Mouse (Mus musculus): Measurements from ENCODE around the gene Atp8a2. TPM values are rescaled to one million over a fixed set of nuclear protein-coding genes. Genes with fewer than 3 reads are reported as not detected.

Gene Atp8a2
- total and polyA plus RNA-seq, 2 experiments from 2014 or later, result 5.2 to 115 TPM

DNA sequence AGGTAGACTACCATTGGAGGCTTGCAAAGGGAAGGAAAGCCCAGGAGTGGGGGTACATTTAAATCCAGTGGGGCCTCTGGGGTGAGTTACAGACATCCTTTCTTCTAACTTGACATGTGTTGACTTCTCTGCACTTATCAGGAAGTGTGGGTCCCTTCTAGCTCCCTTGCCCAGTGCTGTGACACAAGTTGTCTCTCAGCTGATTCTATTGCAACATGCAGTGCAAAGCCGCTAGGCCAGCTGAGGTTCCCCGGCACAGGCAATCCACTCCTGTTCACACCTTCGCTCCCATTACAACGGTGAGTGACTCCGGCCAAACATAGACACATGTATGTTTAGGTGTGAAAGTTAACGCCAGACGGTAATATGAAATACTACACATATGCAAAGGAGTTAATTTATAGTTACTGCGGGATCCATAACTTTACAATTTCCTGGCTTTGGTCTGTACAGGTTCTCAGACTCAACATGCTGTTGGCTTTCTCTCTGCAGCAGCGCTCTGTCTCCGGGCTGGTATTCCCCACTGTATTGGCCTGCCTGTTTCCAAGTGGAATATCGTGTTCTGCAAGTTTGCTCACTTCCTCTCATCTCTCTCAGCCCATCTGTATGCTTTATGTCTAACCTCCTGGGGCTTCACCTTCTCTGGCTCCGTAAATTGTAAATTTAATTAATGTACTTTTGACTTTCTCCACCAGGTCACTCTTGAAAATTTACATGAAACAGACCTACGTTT is 491.5 kb downstream of the Atp8a2 start:
- H3K4me2 ChIP-seq (ENCODE audit: low read depth, low read length), result no peak overlapping the region
- 80% methylated on average over 13 of the region's 13 CpGs for WGBS
- no peak overlapping the region for H3K27ac ChIP-seq (ENCODE audit: low read depth)
- DNase-seq (ENCODE audit: low spot score) (no peak), ATAC-seq (ENCODE audit: insufficient read depth, low read depth) (no peak)
- H3K9ac ChIP-seq (replicated peaks; ENCODE audit: low read depth, low read length), result no peak overlapping the region
- no peak overlapping the region for H3K4me3 ChIP-seq (ENCODE audit: low read depth, low read length)
- TF ChIP-seq CTCF (IDR thresholded peaks at IDR 0.05; ENCODE audit: low read depth), result no peak
- TF ChIP-seq EP300 (IDR thresholded peaks at IDR 0.05; ENCODE audit: low read depth), result no peak
- H3K27me3 ChIP-seq (ENCODE audit: control insufficient read depth, insufficient read depth, low read length), result no peaks in the 10 kb centered on the region
- H3K9me3 ChIP-seq (replicated peaks; ENCODE audit: control insufficient read depth, low read length), result no peaks in the 10 kb centered on the region
- peaks cover under 1% of the 10 kb centered on the region; the same call in 1 of the 2 replicates for H3K4me1 ChIP-seq (ENCODE audit: control insufficient read depth, insufficient read depth)
- H3K36me3 ChIP-seq (replicated peaks; ENCODE audit: control insufficient read depth, insufficient read depth, low read length), result no peaks in the 10 kb centered on the region

DNA sequence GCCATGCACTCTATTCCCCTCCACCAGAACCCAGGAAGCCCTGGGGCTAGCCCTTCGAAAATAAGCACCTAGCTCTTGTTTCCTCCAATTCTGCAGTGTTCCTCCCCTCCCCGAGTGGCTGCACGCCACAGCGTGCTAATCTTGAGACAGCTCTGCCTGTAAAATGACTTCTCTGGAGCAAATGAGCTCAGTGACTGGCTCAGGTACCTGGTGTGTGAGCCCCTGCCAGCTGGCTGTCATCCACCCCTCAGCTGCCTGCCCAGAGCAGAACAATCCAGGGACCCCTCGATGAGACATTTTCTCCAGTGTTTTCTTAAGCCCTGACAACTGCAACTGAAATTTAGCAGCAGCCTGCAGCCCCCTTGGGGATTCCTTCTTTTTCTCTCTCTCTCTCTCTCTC is 495.5 kb downstream of the Atp8a2 start:
- DNase-seq (ENCODE audit: low spot score) (peak; percentile 17), ATAC-seq (ENCODE audit: insufficient read depth, low read depth) (peak; percentile 28; the same call in 1 of the 2 replicates)
- no peak overlapping the region for H3K27ac ChIP-seq (ENCODE audit: low read depth)
- H3K9me3 ChIP-seq (replicated peaks; ENCODE audit: control insufficient read depth, low read length), result no peaks in the 10 kb centered on the region
- H3K27me3 ChIP-seq (ENCODE audit: control insufficient read depth, insufficient read depth, low read length), result no peaks in the 10 kb centered on the region
- no peak overlapping the region for H3K4me3 ChIP-seq (ENCODE audit: low read depth, low read length)
- 9% methylated on average over 5 of the region's 5 CpGs for WGBS
- no peak overlapping the region for H3K9ac ChIP-seq (replicated peaks; ENCODE audit: low read depth, low read length)
- H3K36me3 ChIP-seq (replicated peaks; ENCODE audit: control insufficient read depth, insufficient read depth, low read length), result no peaks in the 10 kb centered on the region
- TF ChIP-seq EP300 (IDR thresholded peaks at IDR 0.05; ENCODE audit: low read depth), result no peak
- TF ChIP-seq CTCF (IDR thresholded peaks at IDR 0.05; ENCODE audit: low read depth), result no peak
- no peak overlapping the region for H3K4me2 ChIP-seq (ENCODE audit: low read depth, low read length)
- H3K4me1 ChIP-seq (ENCODE audit: control insufficient read depth, insufficient read depth), result peaks cover 5% of the 10 kb centered on the region; the same call in 1 of the 2 replicates

DNA sequence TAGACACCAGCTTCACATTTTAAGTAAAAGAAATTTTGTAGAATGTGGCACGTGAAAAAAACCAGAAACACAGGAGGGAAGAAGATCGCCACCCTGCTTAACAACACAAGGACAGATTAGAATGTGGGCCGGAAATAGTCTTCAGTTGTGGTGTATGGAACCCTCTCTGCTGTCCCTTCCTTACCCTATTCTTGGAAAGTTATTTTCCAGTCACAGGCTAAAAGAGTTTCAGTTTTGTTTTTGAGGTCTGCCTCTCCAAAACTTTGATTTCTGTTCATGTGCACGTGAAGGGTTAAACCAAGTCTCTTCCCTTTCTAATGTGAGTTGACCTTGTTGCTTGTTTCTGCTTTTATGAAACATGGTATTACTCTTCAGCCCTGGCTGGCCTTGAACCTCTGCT is 501.8 kb downstream of the Atp8a2 start:
- WGBS, result 56% methylated on average over 4 of the region's 4 CpGs
- Histone ChIP-seq H3K4me3 (ENCODE audit: low read depth, low read length) (no peak overlapping the region), H3K9ac (replicated peaks; ENCODE audit: low read depth, low read length) (no peak overlapping the region), H3K36me3 (replicated peaks; ENCODE audit: control insufficient read depth, insufficient read depth, low read length) (no peaks in the 10 kb centered on the region), H3K27me3 (ENCODE audit: control insufficient read depth, insufficient read depth, low read length) (no peaks in the 10 kb centered on the region), H3K4me1 (ENCODE audit: control insufficient read depth, insufficient read depth) (peaks cover under 1% of the 10 kb centered on the region; the same call in 1 of the 2 replicates), H3K9me3 (replicated peaks; ENCODE audit: control insufficient read depth, low read length) (no peaks in the 10 kb centered on the region), H3K27ac (ENCODE audit: low read depth) (no peak overlapping the region), H3K4me2 (ENCODE audit: low read depth, low read length) (no peak overlapping the region)
- DNase-seq (ENCODE audit: low spot score) (no peak), ATAC-seq (ENCODE audit: insufficient read depth, low read depth) (no peak)
- TF ChIP-seq EP300 (IDR thresholded peaks at IDR 0.05; ENCODE audit: low read depth) (no peak), CTCF (IDR thresholded peaks at IDR 0.05; ENCODE audit: low read depth) (no peak)

DNA sequence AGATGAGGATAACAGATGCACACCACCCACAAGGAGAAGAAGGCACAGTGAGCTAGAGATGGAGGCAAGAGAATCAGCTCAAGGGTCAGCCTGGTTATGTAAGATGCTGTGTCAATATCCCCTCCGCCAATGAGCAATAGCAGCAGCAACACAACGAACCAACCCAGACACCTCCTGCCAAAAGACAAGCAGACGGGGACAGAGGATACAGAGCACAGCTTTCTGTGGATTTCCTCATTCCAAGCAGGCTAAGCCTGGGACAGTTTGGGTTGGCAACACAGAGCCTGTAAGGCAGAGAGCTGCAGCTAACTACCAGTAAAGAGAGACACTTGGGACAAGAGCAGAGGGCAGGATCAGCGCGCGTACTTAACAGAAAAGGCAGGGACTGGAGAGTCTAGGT is 504.8 kb downstream of the Atp8a2 start:
- Histone ChIP-seq H3K27ac (ENCODE audit: low read depth) (no peak overlapping the region), H3K36me3 (replicated peaks; ENCODE audit: control insufficient read depth, insufficient read depth, low read length) (no peaks in the 10 kb centered on the region), H3K4me1 (ENCODE audit: control insufficient read depth, insufficient read depth) (peaks cover 5% of the 10 kb centered on the region; the same call in 1 of the 2 replicates), H3K9ac (replicated peaks; ENCODE audit: low read depth, low read length) (no peak overlapping the region), H3K9me3 (replicated peaks; ENCODE audit: control insufficient read depth, low read length) (no peaks in the 10 kb centered on the region), H3K27me3 (ENCODE audit: control insufficient read depth, insufficient read depth, low read length) (no peaks in the 10 kb centered on the region), H3K4me2 (ENCODE audit: low read depth, low read length) (no peak overlapping the region), H3K4me3 (ENCODE audit: low read depth, low read length) (no peak overlapping the region)
- DNase-seq (ENCODE audit: low spot score) (no peak), ATAC-seq (ENCODE audit: insufficient read depth, low read depth) (no peak)
- no peak for TF ChIP-seq CTCF (IDR thresholded peaks at IDR 0.05; ENCODE audit: low read depth)
- no peak for TF ChIP-seq EP300 (IDR thresholded peaks at IDR 0.05; ENCODE audit: low read depth)
- 75% methylated on average over 6 of the region's 6 CpGs for WGBS

DNA sequence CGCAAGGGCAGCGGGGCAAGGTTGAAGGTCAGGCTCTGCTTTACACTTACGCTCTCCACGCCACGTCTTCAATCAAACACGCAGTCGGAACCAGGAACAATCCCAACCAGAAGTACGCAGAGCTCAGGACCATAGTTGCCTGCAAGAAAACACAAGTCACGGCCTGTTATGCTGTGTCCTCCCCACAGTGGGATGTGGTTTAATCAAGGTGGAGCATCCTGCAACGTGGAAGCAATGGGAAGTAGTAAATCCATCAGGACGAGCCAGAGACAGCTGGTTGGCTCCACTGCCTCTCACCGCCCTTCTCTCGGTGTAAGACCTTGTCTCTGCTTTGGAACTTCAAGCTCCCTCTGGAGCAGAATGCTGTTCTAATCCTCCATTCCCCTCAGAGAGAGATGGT is 505.6 kb downstream of the Atp8a2 start:
- H3K27ac ChIP-seq (ENCODE audit: low read depth), result no peak overlapping the region
- no peak for DNase-seq (ENCODE audit: low spot score)
- no peaks in the 10 kb centered on the region for H3K27me3 ChIP-seq (ENCODE audit: control insufficient read depth, insufficient read depth, low read length)
- no peaks in the 10 kb centered on the region for H3K36me3 ChIP-seq (replicated peaks; ENCODE audit: control insufficient read depth, insufficient read depth, low read length)
- no peak overlapping the region for H3K4me3 ChIP-seq (ENCODE audit: low read depth, low read length)
- no peak for ATAC-seq (ENCODE audit: insufficient read depth, low read depth)
- TF ChIP-seq CTCF (IDR thresholded peaks at IDR 0.05; ENCODE audit: low read depth), result no peak
- no peak for TF ChIP-seq EP300 (IDR thresholded peaks at IDR 0.05; ENCODE audit: low read depth)
- 70% methylated on average over 13 of the region's 13 CpGs for WGBS
- H3K4me2 ChIP-seq (ENCODE audit: low read depth, low read length), result no peak overlapping the region
- H3K9ac ChIP-seq (replicated peaks; ENCODE audit: low read depth, low read length), result no peak overlapping the region
- no peaks in the 10 kb centered on the region for H3K9me3 ChIP-seq (replicated peaks; ENCODE audit: control insufficient read depth, low read length)
- peaks cover 5% of the 10 kb centered on the region; the same call in 1 of the 2 replicates for H3K4me1 ChIP-seq (ENCODE audit: control insufficient read depth, insufficient read depth)

DNA sequence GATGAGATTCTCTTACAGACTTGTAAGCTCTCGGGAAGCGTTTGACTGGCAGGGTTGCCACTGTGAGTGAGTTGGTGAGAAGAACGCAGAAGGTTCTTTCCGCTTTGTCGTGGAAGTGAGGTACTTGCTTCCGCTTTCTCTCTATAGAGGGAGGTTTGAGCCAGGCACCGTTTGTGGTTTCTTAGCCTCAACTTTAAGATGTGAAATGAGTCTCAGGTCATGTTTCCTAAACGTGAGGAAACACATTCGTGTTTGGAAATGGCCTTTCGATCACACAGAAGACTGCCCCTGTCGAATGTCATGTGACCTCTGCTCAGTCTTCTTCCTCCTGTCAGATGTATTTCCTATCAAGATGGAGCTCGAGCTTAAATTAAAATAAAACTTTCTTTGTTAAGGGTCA is 506.0 kb downstream of the Atp8a2 start:
- H3K9ac ChIP-seq (replicated peaks; ENCODE audit: low read depth, low read length), result no peak overlapping the region
- peaks cover 5% of the 10 kb centered on the region; the same call in 1 of the 2 replicates for H3K4me1 ChIP-seq (ENCODE audit: control insufficient read depth, insufficient read depth)
- DNase-seq (ENCODE audit: low spot score) (no peak), ATAC-seq (ENCODE audit: insufficient read depth, low read depth) (no peak)
- TF ChIP-seq EP300 (IDR thresholded peaks at IDR 0.05; ENCODE audit: low read depth) (no peak), CTCF (IDR thresholded peaks at IDR 0.05; ENCODE audit: low read depth) (no peak)
- H3K27me3 ChIP-seq (ENCODE audit: control insufficient read depth, insufficient read depth, low read length), result no peaks in the 10 kb centered on the region
- no peak overlapping the region for H3K4me3 ChIP-seq (ENCODE audit: low read depth, low read length)
- no peak overlapping the region for H3K27ac ChIP-seq (ENCODE audit: low read depth)
- no peak overlapping the region for H3K4me2 ChIP-seq (ENCODE audit: low read depth, low read length)
- 72% methylated on average over 12 of the region's 12 CpGs for WGBS
- H3K36me3 ChIP-seq (replicated peaks; ENCODE audit: control insufficient read depth, insufficient read depth, low read length), result no peaks in the 10 kb centered on the region
- H3K9me3 ChIP-seq (replicated peaks; ENCODE audit: control insufficient read depth, low read length), result no peaks in the 10 kb centered on the region

All from heart, postnatal 0 days (tissue).